Mouse (Mus musculus): ENCODE data around the gene Tedc2. TPM values are rescaled to one million over a fixed set of nuclear protein-coding genes. Genes with fewer than 3 reads are reported as not detected.

Gene Tedc2
- polyA plus RNA-seq, 1 experiment from 2014 or later = 12.8 TPM

DNA sequence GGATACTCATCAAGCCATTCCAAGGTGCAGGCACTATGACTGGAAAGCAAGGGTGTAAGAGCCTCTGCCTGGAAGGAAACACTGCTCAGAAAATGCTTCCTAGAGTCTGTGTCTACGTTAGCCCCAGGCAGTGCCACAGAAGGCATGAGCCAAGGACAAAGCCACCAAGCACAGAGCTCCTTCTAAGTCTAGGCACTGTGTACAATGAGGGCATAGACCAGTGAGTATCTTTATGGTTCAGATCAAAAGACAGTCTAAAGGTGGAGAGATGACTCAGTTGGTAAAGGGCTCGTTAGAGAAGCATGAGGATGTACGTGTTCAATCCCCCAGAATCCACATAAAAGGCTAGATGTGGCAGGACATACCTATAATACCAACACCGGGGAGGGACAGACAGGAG, 19.6 kb downstream of the Tedc2 start:
- no peak overlapping the region for H3K4me2 ChIP-seq
- H3K4me1 ChIP-seq (replicated peaks) = peaks cover 46% of the 10 kb centered on the region
- 0 out of 2 replicates have a peak, but pooled peaks cover under 1% of the 10 kb centered on the region for H3K27me3 ChIP-seq
- WGBS = 91% methylated on average over 4 of the region's 4 CpGs
- no peak for ATAC-seq (ENCODE audit: low FRiP score)
- no peak overlapping the region for H3K27ac ChIP-seq
- no peaks in the 10 kb centered on the region for H3K36me3 ChIP-seq
- H3K9me3 ChIP-seq = no peaks in the 10 kb centered on the region
- 0 out of 2 replicates have a peak overlapping the region, but pooled peaks have one; percentile 9 for H3K9ac ChIP-seq
- no peak overlapping the region for H3K4me3 ChIP-seq

DNA sequence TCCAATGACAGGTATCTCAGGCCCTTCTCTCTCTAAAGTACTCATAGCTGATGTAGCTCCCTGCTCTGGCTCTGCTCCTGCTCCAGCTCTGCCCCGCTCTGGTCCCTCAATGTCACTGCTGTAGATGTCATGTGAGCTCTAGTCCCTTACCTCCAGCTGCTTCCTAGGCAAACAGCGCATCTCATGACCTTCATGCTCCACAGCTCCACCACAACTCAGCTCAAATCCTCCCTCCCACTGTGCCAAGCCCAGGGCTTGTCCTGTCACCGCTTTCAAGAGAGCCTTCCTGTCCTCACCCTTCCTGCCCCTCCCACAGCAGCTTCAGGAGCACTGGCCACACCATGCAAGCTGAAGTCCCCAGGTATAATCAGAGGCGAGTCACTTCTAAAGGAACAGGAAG, 20.9 kb downstream of the Tedc2 start:
- no peak overlapping the region for H3K9ac ChIP-seq
- ATAC-seq (ENCODE audit: low FRiP score) = no peak
- 81% methylated on average over 4 of the region's 4 CpGs for WGBS

GRCm38 (mm10) chr17:24199252-24199651, 21.4 kb downstream of the Tedc2 start:
- no peaks in the 10 kb centered on the region for H3K27me3 ChIP-seq
- no peak overlapping the region for H3K4me2 ChIP-seq
- WGBS = 83% methylated on average over 4 of the region's 4 CpGs
- H3K36me3 ChIP-seq = no peaks in the 10 kb centered on the region
- no peak for ATAC-seq (ENCODE audit: low FRiP score)
- H3K27ac ChIP-seq = no peak overlapping the region
- no peak overlapping the region for H3K9ac ChIP-seq
- no peaks in the 10 kb centered on the region for H3K9me3 ChIP-seq
- H3K4me1 ChIP-seq (replicated peaks) = peaks cover 33% of the 10 kb centered on the region
- H3K4me3 ChIP-seq = no peak overlapping the region

More for the DNA sequence above, 20.9 kb downstream of the Tedc2 start:
- Histone ChIP-seq H3K27ac (no peak overlapping the region), H3K4me1 (replicated peaks) (peaks cover 38% of the 10 kb centered on the region), H3K4me3 (no peak overlapping the region), H3K9me3 (no peaks in the 10 kb centered on the region), H3K36me3 (no peaks in the 10 kb centered on the region), H3K27me3 (no peaks in the 10 kb centered on the region), H3K4me2 (no peak overlapping the region)

- Histone ChIP-seq H3K4me1 (replicated peaks) (peaks cover 19% of the 10 kb centered on the region), H3K4me3 (no peak overlapping the region), H3K9me3 (no peaks in the 10 kb centered on the region), H3K36me3 (no peaks in the 10 kb centered on the region), H3K27ac (no peak overlapping the region), H3K9ac (peak overlapping the region; percentile 47; the same call in 1 of the 2 replicates), H3K27me3 (no peaks in the 10 kb centered on the region), H3K4me2 (no peak overlapping the region)
- WGBS = 68% methylated on average over 15 of the region's 15 CpGs
- ATAC-seq (ENCODE audit: low FRiP score) = no peak
These were observed 23.4 kb downstream of the Tedc2 start for GRCm38 (mm10) chr17:24197032-24197824.

- Histone ChIP-seq H3K36me3 (no peaks in the 10 kb centered on the region), H3K9me3 (no peaks in the 10 kb centered on the region), H3K4me2 (no peak overlapping the region), H3K9ac (peak overlapping the region; percentile 29; the same call in 1 of the 2 replicates), H3K4me3 (no peak overlapping the region), H3K4me1 (replicated peaks) (peaks cover 14% of the 10 kb centered on the region), H3K27me3 (no peaks in the 10 kb centered on the region), H3K27ac (no peak overlapping the region)
- WGBS = 67% methylated on average over 2 of the region's 2 CpGs
- ATAC-seq (ENCODE audit: low FRiP score) = no peak
These were observed 25.3 kb downstream of the Tedc2 start for GRCm38 (mm10) chr17:24195349-24195748.

DNA sequence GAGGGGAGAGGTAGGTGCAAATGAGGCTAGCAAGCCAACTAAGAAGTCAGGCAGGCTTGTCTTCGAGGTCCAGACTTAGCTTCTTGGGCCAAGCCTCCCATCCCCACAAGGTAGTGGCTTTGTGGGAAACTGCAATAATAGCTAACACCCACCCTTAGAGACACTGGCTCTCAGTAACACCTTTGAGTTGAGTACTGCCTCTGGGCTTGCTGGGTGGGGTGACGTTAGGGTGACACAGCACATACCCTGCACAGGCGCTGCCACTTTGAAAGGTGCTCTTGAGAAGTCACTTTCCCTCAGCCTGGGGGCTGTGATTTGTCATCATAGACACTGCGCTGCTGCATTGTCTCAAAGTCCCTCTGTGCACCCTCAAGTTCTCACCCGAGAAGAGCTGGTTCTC, 26.9 kb downstream of the Tedc2 start:
- H3K36me3 ChIP-seq = peaks cover 3% of the 10 kb centered on the region; the same call in 1 of the 2 replicates
- no peak overlapping the region for H3K9ac ChIP-seq
- no peak overlapping the region for H3K4me3 ChIP-seq
- no peaks in the 10 kb centered on the region for H3K27me3 ChIP-seq
- peaks cover 11% of the 10 kb centered on the region for H3K4me1 ChIP-seq (replicated peaks)
- no peaks in the 10 kb centered on the region for H3K9me3 ChIP-seq
- 90% methylated on average over 5 of the region's 5 CpGs for WGBS
- no peak for ATAC-seq (ENCODE audit: low FRiP score)
- no peak overlapping the region for H3K4me2 ChIP-seq
- no peak overlapping the region for H3K27ac ChIP-seq

- Histone ChIP-seq H3K9me3 (no peaks in the 10 kb centered on the region), H3K36me3 (peaks cover 7% of the 10 kb centered on the region; the same call in 1 of the 2 replicates), H3K4me3 (no peak overlapping the region), H3K4me1 (replicated peaks) (peaks cover 11% of the 10 kb centered on the region), H3K9ac (no peak overlapping the region), H3K4me2 (no peak overlapping the region), H3K27ac (no peak overlapping the region), H3K27me3 (no peaks in the 10 kb centered on the region)
- no peak for ATAC-seq (ENCODE audit: low FRiP score)
- WGBS = 89% methylated on average over 8 of the region's 8 CpGs
These were observed 27.4 kb downstream of the Tedc2 start for GRCm38 (mm10) chr17:24193268-24193667.

DNA sequence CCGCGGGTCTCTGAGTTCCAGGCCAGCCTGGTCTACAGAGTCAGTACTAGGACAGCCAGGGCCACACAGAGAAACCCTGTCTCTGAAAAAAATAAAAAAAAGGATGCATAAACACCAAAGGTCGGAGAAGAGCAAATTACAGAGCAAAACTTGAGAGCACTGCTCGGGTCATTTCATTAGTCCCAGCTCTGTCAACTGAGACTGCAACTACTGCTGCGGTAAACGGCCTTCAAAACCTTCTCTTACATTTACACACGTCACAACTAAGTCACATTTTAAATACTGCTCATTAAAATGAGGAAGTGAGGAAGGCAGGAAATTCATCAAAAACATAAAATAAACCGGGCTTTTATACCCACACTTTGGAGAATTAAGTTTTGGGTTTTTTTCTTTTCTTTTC, 27.8 kb downstream of the Tedc2 start:
- ATAC-seq (ENCODE audit: low FRiP score) = no peak

DNA sequence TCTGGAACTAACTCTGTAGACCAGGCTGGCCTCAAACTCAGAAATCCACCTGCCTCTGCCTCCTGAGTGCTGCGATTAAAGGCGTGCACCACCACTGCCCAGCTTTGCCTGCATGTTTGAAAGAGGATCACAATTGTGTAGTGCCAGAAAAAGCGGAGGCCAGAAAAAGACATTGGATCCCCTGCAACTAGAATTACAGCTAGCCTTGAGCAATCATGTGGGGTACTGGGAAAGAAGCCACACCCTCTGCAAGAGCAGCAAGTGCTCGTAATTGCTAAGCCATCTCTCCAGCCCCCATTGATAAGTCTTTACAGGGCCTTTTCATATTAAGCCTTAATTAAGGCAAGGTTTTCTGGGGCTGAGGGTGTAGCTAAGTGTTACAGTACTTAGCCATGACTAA, 29.2 kb downstream of the Tedc2 start:
- H3K4me3 ChIP-seq = no peak overlapping the region
- H3K9ac ChIP-seq = no peak overlapping the region
- 88% methylated on average over 4 of the region's 4 CpGs for WGBS
- ATAC-seq (ENCODE audit: low FRiP score) = no peak
- H3K4me1 ChIP-seq (replicated peaks) = 0 out of 2 replicates have a peak, but pooled peaks cover 6% of the 10 kb centered on the region
- H3K27me3 ChIP-seq = no peaks in the 10 kb centered on the region
- no peaks in the 10 kb centered on the region for H3K9me3 ChIP-seq
- no peak overlapping the region for H3K4me2 ChIP-seq
- peaks cover 13% of the 10 kb centered on the region; the same call in 1 of the 2 replicates for H3K36me3 ChIP-seq
- no peak overlapping the region for H3K27ac ChIP-seq

More for the DNA sequence above, 27.8 kb downstream of the Tedc2 start:
- no peak overlapping the region for H3K4me2 ChIP-seq
- H3K9ac ChIP-seq = no peak overlapping the region
- H3K27me3 ChIP-seq = no peaks in the 10 kb centered on the region
- no peak overlapping the region for H3K27ac ChIP-seq
- no peak overlapping the region for H3K4me3 ChIP-seq
- 91% methylated on average over 8 of the region's 8 CpGs for WGBS
- peaks cover 10% of the 10 kb centered on the region; the same call in 1 of the 2 replicates for H3K36me3 ChIP-seq
- H3K9me3 ChIP-seq = no peaks in the 10 kb centered on the region
- H3K4me1 ChIP-seq (replicated peaks) = peaks cover 11% of the 10 kb centered on the region

DNA sequence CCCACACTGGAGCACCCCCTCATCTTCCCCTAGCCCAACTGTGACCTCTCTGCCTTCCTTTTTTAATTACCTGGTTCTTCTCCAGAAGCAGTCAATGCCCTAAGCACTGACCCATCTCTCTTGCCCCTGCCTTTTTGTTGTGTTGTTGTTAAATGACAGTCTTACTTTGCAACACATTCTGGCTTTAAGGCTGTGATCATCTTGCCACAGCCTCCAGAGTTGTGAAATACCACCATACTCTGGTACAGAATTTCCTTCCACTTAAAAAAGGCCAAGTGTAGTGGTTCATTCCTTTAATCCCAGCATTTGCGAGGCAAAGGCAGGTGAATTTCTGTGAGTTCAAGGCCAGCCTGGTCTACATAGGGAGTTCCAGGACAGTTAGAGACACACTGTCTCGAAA, 29.7 kb downstream of the Tedc2 start:
- Histone ChIP-seq H3K4me2 (no peak overlapping the region), H3K9me3 (no peaks in the 10 kb centered on the region), H3K4me3 (no peak overlapping the region), H3K27ac (no peak overlapping the region), H3K9ac (no peak overlapping the region), H3K4me1 (replicated peaks) (0 out of 2 replicates have a peak, but pooled peaks cover 6% of the 10 kb centered on the region), H3K27me3 (no peaks in the 10 kb centered on the region), H3K36me3 (peaks cover 18% of the 10 kb centered on the region)
- no peak for ATAC-seq (ENCODE audit: low FRiP score)
- 90% methylated on average over 2 of the region's 2 CpGs for WGBS

GRCm38 (mm10) chr17:24174259-24174658, 46.4 kb downstream of the Tedc2 start:
- Histone ChIP-seq H3K9me3 (no peaks in the 10 kb centered on the region), H3K4me2 (no peak overlapping the region), H3K4me3 (no peak overlapping the region), H3K9ac (no peak overlapping the region), H3K36me3 (peaks cover 3% of the 10 kb centered on the region; the same call in 1 of the 2 replicates), H3K27ac (no peak overlapping the region), H3K4me1 (replicated peaks) (peaks cover 11% of the 10 kb centered on the region), H3K27me3 (0 out of 2 replicates have a peak, but pooled peaks cover 7% of the 10 kb centered on the region)
- WGBS = 80% methylated on average over 3 of the region's 3 CpGs
- ATAC-seq (ENCODE audit: low FRiP score) = no peak

DNA sequence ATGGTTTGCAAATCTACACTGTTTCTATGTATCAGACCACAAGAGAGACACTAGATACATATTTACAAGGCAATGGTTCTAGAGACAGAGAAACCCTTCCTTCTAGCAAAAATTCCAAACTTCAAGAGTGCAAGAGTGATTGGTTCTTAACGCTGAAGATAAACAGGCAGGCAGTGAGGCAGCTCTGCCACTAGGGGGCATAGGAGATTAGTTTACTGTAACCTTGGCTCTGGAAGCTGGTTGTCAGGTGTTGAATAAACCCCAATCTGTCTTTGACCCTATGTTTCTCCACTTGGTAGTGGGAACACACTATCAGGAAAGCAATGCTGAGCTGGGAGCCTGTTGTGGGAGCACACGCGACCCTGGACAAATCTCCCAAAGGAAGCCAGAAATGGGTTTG, 47.2 kb downstream of the Tedc2 start:
- Histone ChIP-seq H3K4me3 (no peak overlapping the region), H3K4me1 (replicated peaks) (peaks cover 11% of the 10 kb centered on the region), H3K4me2 (no peak overlapping the region), H3K36me3 (no peaks in the 10 kb centered on the region), H3K27ac (no peak overlapping the region; the same call in 1 of the 2 replicates), H3K9me3 (no peaks in the 10 kb centered on the region), H3K9ac (no peak overlapping the region), H3K27me3 (0 out of 2 replicates have a peak, but pooled peaks cover 7% of the 10 kb centered on the region)
- WGBS = 7% methylated on average over 3 of the region's 3 CpGs
- ATAC-seq (ENCODE audit: low FRiP score) = no peak

DNA sequence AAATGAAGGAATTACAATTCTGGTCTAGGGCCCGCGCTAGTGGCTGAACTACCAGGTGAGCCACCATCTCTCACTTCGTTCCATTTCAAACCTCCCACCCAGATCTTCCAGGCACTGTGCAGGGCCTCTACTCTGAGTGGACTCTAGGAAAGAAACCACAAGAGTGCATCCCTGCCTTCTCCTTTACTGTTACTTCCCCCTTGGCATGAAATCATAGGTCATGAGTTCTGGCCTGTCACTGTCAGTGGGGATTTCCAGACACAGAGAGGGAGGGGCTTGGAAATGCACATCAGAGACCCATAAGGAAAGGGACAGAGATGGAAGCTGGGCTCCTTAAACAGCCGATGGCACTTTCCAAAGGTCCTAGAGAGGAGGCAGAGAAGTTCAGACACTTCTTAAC, 48.9 kb downstream of the Tedc2 start:
- Histone ChIP-seq H3K27ac (no peak overlapping the region), H3K4me2 (no peak overlapping the region), H3K36me3 (peaks cover 10% of the 10 kb centered on the region), H3K4me1 (replicated peaks) (peaks cover 28% of the 10 kb centered on the region), H3K27me3 (0 out of 2 replicates have a peak, but pooled peaks cover 7% of the 10 kb centered on the region), H3K9ac (no peak overlapping the region), H3K9me3 (no peaks in the 10 kb centered on the region), H3K4me3 (no peak overlapping the region)
- no peak for ATAC-seq (ENCODE audit: low FRiP score)
- WGBS = 87% methylated on average over 4 of the region's 4 CpGs
